Mouse (Mus musculus) inflammation-experienced regulatory T-cells, adult 16 weeks (primary cell): ENCODE measurements around the gene Crisp2. TPM values are rescaled to one million over a fixed set of nuclear protein-coding genes. Genes with fewer than 3 reads are reported as not detected.

Source experiments
- polyA plus RNA-seq: library from polyadenylated mRNA; unstranded; fragments of 100-300 nt; shearing (Covaris generic); gene quantifications from one replicate; pipeline ENCODE4 v1.2.1, GENCODE M21; 2017

Gene Crisp2
- polyA plus RNA-seq: not detected

GRCm38 (mm10) chr17:40806953-40807572 lies at the start of gene Crisp2:
Gene Crisp2 (minus strand): TSS chr17:40807003.

GRCm38 (mm10) chr17:40810934-40811333 lies 4.1 kb upstream of the Crisp2 start, which contains the start of gene Rhag:
Gene Rhag (plus strand): TSS chr17:40811126.

GRCm38 (mm10) chr17:40726820-40727219 lies 80.0 kb downstream of the Crisp2 start, which contains the start of gene Esp1:
Gene Esp1 (plus strand): TSS chr17:40727120.

Other genes starting within 250 kb of the Crisp2 start
- gene Esp6, start 245.5 kb downstream of the Crisp2 start, polyA plus RNA-seq: not detected
- gene Esp4, start 208.4 kb downstream of the Crisp2 start, polyA plus RNA-seq: not detected
- not detected for gene Esp3, start 174.9 kb downstream of the Crisp2 start, polyA plus RNA-seq
- not detected for gene Esp1, start 79.9 kb downstream of the Crisp2 start, polyA plus RNA-seq
- 0.28 TPM for gene Rhag, start 4.1 kb upstream of the Crisp2 start, polyA plus RNA-seq
- 0.60 TPM for gene 9130008F23Rik, start 73.6 kb upstream of the Crisp2 start, polyA plus RNA-seq
- gene Glyatl3, start 107.3 kb upstream of the Crisp2 start, polyA plus RNA-seq: not detected
- 29.5 TPM for gene Mut, start 127.7 kb upstream of the Crisp2 start, polyA plus RNA-seq
- gene Cenpq, start 128.0 kb upstream of the Crisp2 start, polyA plus RNA-seq: 29.1 TPM